Mouse (Mus musculus) lung, adult 2 months (tissue): ENCODE data around the gene Atcay.

Experiments
- CTCF ChIP-seq: fragments of 200-500 bp; IDR thresholded peaks from 2 replicates; pipeline ENCODE4 v1.5.1; 2011; ENCODE audit warnings: mild to moderate bottlenecking, low read length, control low read depth; ENCODE audit not compliant: insufficient read depth
- POLR2A ChIP-seq: fragments of 200-500 bp; IDR thresholded peaks from 2 replicates; pipeline ENCODE4 v1.6.1; 2011; ENCODE audit warnings: low read depth, mild to moderate bottlenecking, control low read depth, low read length, borderline replicate concordance; ENCODE audit errors: extremely low read depth

- no peak for TF ChIP-seq POLR2A
- TF ChIP-seq CTCF: no peak
Measured at GRCm38 (mm10) chr10:81202978-81203720, 27.5 kb downstream of the Atcay start.
